Mouse (Mus musculus): ENCODE results near the gene Cntn1. TPM values are rescaled to one million over a fixed set of nuclear protein-coding genes. Genes with fewer than 3 reads are reported as not detected.

Cntn1 gene
- total RNA-seq, 2 experiments from 2014 or later, result 0.11 to 0.23 TPM

DNA sequence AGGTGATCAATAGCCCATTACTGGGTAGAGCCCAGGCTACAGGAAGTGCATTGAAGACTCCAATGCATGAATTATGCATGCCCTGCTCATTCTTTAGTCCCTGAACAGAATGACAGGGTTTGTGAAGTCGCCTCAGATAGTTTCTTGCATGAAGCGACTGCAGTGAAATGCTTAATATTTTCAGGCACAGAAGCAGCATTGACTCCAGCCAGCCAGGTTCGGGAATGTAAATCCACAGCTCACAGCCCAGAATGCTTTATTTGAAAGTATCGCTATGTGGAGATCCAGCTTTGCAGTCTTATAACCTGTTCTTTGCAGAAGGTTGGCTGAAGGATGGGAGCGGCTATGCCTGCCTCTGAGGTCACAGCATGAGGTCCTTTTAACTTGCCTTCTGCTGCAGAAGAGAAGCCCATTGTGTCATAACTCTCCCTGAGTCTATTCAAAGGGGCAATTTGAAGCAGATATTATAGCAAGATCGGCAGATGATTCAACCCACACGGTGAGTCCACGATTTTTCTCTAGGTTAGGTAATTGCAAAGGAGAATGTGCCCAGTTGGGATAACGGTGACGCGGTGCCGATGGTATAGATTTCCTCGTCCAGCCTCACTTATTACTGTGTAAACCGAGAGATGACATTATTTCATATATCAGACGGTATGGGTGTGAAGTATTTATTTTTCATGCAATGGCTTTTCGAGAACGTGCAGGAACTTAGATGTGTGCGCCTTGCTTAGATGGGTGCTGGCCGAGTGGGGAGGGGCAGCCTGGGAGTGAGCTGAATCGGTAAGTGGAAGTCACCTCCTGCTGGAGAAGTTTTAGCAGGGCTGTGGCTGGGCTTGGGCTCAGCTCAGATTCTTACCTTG, 110.4 kb downstream of the Cntn1 start:
- Histone ChIP-seq H3K27ac (no peak overlapping the region), H3K4me3 (no peak overlapping the region)
- no peak for TF ChIP-seq CTCF (IDR thresholded peaks at IDR 0.05)
- DNase-seq, result no peak
- intact Hi-C loops (cut with DNase I), result no loop called here

DNA sequence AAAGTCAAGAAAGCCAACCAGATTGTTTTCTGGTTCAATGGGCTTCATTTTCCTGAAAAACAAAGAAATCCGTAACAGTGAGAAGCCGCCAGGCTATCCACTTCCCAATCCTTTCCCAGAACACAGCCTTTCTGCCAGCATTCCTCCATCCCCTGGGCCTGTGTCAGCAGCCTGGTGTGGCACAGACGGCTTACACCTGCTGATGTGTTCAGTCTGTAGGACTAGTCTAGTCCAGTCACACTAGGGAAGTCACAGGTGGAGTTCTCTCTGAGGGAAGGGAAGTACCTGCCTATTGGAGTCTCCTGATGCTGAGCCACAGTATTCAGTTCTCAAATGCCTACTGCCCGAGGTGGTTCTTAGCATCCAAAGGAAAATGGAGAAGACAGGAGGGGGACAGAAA, 111.9 kb downstream of the Cntn1 start:
- Histone ChIP-seq H3K27ac (no peak overlapping the region), H3K4me3 (no peak overlapping the region)
- DNase-seq, result no peak
- intact Hi-C loops (cut with DNase I), result no loop called here
- no peak for TF ChIP-seq CTCF (IDR thresholded peaks at IDR 0.05)

DNA sequence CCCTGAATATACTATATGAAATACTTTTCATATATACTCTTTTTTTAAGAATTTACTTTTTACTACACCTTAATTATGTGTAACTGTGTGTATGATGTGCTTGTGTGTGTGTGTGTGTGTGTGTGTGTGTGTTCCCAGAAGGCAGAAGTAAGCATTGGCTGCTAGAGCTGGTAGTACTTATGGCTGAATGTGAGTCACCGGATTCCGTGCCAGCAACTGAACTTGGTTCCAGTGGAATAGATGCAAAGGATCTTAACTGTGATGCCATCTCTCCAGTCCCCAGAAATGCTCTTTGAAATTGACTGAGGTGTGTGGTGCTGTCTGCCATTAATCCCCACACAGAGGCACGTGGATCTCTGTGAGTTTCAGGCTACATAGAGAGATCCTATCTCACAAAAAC, 113.2 kb downstream of the Cntn1 start:
- TF ChIP-seq CTCF (IDR thresholded peaks at IDR 0.05), result no peak
- intact Hi-C loops (cut with DNase I), result no loop called here
- Histone ChIP-seq H3K27ac (no peak overlapping the region), H3K4me3 (no peak overlapping the region)
- DNase-seq, result no peak

DNA sequence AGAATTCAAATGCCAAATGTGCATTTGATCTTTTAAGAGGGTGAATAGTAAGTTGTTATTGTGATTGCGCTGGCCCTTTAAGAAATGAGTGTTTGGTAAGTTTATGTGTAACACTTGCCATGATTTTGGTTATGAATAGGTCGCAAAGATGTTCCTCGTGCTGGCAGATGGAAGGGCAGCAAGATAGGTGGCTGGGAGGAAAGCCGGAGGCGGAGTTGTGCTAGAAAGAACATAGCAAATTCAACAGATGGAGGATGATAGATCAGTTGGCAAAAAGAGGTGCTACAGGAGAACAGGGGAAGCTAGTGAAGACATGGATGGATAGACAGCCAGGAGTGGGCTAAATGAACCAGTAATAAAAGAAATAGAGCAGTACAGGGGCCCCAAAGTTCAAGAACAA, 115.3 kb downstream of the Cntn1 start:
- DNase-seq, result no peak
- intact Hi-C loops (cut with DNase I), result no loop called here
- Histone ChIP-seq H3K27ac (no peak overlapping the region), H3K4me3 (no peak overlapping the region)
- TF ChIP-seq CTCF (IDR thresholded peaks at IDR 0.05), result no peak

GRCm38 (mm10) chr15:92175739-92176138, 124.8 kb downstream of the Cntn1 start:
- intact Hi-C loops (cut with DNase I), result no loop called here
- H3K27ac ChIP-seq, result no peak overlapping the region

DNA sequence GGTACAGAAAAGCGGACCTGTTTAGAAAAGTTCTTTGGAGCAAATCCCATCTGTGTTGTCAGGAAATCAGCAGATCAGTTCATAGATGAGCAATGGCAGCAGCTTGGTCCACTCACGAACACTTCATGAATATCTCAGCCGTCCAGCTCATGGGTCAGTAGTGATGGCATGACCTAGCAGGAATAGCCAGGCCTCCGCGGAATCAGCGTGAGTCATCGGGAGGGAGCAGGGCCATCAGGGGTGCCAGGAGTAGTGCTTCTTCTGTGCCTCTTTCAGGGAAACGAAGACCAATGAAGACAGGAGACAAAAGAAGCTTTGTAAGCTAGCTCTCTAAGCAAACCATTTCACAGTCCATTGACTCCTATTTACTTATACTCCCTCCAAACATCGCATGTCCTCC, 126.4 kb downstream of the Cntn1 start:
- no peak for DNase-seq
- no peak for TF ChIP-seq CTCF (IDR thresholded peaks at IDR 0.05)
- no peak overlapping the region for H3K4me3 ChIP-seq
- intact Hi-C loops (cut with DNase I), result no loop called here
- no peak overlapping the region for H3K27ac ChIP-seq

More at GRCm38 (mm10) chr15:92175739-92176138, 124.8 kb downstream of the Cntn1 start:
- no peak for TF ChIP-seq CTCF (IDR thresholded peaks at IDR 0.05)
- DNase-seq, result no peak
- H3K4me3 ChIP-seq, result no peak overlapping the region

GRCm38 (mm10) chr15:92185484-92185883, 134.5 kb downstream of the Cntn1 start:
- H3K4me3 ChIP-seq, result no peak overlapping the region
- intact Hi-C loops (cut with DNase I), result no loop called here
- DNase-seq, result no peak
- H3K27ac ChIP-seq, result no peak overlapping the region
- TF ChIP-seq CTCF (IDR thresholded peaks at IDR 0.05), result no peak

GRCm38 (mm10) chr15:92190000-92190399, 139.0 kb downstream of the Cntn1 start:
- no peak for DNase-seq
- no peak for TF ChIP-seq CTCF (IDR thresholded peaks at IDR 0.05)
- Histone ChIP-seq H3K27ac (no peak overlapping the region), H3K4me3 (no peak overlapping the region)
- intact Hi-C loops (cut with DNase I), result no loop called here

DNA sequence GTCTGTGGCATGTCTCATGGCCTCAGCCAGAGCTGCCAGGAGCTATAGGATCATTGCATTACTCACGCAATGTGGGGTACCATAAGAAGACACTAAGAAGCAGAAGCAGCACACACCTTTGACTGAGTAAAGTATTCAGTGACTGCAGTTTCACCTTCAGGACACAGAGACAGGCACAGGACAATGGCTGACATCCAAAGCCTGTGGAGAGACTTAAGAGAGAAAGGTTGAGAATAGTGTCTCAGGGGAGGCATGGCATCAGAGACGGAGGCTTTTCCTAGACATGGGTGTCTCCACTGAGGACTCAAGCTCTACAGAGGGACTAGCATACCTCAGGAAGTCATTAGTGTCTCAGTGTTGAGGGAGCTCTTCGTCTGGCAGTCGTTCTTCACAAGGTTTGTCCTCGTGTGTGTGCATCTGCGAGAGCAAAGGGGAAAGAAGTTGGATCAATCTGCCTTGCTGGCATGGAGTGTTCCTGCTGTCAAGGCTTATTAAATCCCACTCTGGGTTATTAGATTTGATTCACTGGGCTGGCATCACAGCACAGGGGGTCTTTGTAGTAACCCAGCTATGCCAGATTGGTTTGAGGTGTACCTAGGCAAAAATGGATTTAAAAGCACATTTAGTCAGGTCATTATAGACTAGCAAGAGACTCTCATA, 149.5 kb downstream of the Cntn1 start:
- intact Hi-C loops (cut with DNase I), result no loop called here

DNA sequence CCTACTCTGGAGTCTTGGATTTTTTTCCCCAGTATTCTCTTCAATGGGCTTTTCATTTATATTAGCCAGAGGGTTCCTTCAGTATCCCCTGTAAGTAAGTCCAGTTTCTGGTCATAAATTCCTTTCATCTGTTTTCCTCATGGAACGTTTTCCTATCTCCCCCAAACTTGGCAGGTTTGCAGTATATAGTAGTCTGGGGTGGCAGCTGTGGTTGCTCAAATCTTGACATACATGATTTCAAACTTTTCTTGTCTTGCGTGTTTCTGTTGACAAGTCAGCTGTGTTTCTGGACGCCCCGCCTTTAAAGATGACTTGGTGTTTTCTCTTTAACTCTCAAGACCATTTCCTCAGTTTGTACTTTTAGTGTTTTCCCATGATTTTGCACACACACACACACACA, 155.7 kb downstream of the Cntn1 start:
- intact Hi-C loops (cut with DNase I), result no loop called here
- H3K27ac ChIP-seq, result no peak overlapping the region
- DNase-seq, result no peak
- no peak overlapping the region for H3K4me3 ChIP-seq
- no peak for TF ChIP-seq CTCF (IDR thresholded peaks at IDR 0.05)

More for the DNA sequence above, 149.5 kb downstream of the Cntn1 start:
- no peak overlapping the region for H3K4me3 ChIP-seq
- no peak overlapping the region for H3K27ac ChIP-seq
- no peak for TF ChIP-seq CTCF (IDR thresholded peaks at IDR 0.05)
- no peak for DNase-seq

DNA sequence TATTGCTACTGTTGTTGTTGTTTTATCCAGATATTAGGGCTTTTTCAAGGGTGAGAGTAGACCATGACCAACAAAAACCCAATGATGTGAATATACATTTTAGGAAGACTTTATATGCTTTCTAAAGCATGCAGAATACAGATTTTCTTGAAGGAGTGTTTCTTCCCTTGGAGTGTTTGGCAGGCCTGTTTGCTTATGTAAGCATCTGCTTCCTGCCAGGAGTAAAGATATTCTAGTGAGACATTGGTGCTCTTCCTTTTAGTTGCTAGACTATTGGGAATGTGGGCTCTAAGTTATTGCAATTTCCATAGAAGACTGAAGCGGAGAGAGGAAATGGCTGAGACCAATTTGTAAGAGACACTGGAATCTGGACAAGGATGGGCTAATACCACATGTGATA, 158.8 kb downstream of the Cntn1 start:
- H3K27ac ChIP-seq, result no peak overlapping the region
- H3K4me3 ChIP-seq, result no peak overlapping the region
- no peak for DNase-seq
- intact Hi-C loops (cut with DNase I), result no loop called here
- no peak for TF ChIP-seq CTCF (IDR thresholded peaks at IDR 0.05)

GRCm38 (mm10) chr15:92210486-92211235, 159.7 kb downstream of the Cntn1 start:
- intact Hi-C loops (cut with DNase I), result no loop called here
- no peak for DNase-seq
- no peak overlapping the region for H3K27ac ChIP-seq
- TF ChIP-seq CTCF (IDR thresholded peaks at IDR 0.05), result no peak
- H3K4me3 ChIP-seq, result no peak overlapping the region

GRCm38 (mm10) chr15:92215841-92216240, 164.9 kb downstream of the Cntn1 start:
- intact Hi-C loops (cut with DNase I), result no loop called here
- no peak for DNase-seq
- TF ChIP-seq CTCF (IDR thresholded peaks at IDR 0.05), result no peak
- Histone ChIP-seq H3K27ac (no peak overlapping the region), H3K4me3 (no peak overlapping the region)

All from gastrocnemius, adult 2 months (tissue).